Mouse (Mus musculus): ENCODE results near the gene Rpap1. TPM values are rescaled to one million over a fixed set of nuclear protein-coding genes. Genes with fewer than 3 reads are reported as not detected.

The Rpap1 gene
- total and polyA plus RNA-seq, 3 experiments: 8.1 to 41.3 (median 22.3) TPM

DNA sequence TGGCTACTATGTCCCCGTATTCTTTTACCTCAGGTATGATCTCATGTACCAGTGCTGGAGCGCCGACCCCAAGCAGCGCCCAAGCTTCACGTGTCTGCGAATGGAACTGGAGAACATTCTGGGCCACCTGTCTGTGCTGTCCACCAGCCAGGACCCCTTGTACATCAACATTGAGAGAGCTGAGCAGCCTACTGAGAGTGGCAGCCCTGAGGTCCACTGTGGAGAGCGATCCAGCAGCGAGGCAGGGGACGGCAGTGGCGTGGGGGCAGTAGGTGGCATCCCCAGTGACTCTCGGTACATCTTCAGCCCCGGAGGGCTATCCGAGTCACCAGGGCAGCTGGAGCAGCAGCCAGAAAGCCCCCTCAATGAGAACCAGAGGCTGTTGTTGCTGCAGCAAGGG is 29.3 kb upstream of the Rpap1 start:
- no peak overlapping the region for H3K4me3 ChIP-seq (ENCODE audit: low read depth, low read length)
- H3K4me1 ChIP-seq (ENCODE audit: insufficient read depth, low read depth, low read length): no peaks in the 10 kb centered on the region; the same call in 1 of the 2 replicates
- DNase-seq (ENCODE audit: low spot score) (no peak), ATAC-seq (ENCODE audit: extremely low read depth, insufficient number of reproducible peaks, low FRiP score, poor library complexity, severe bottlenecking) (no peak)
- H3K27me3 ChIP-seq (ENCODE audit: insufficient read depth, low read length): peaks cover 71% of the 10 kb centered on the region
- no peak for TF ChIP-seq GATA2 (IDR thresholded peaks at IDR 0.05; ENCODE audit: borderline replicate concordance, low read depth, low read length)
- no peak for TF ChIP-seq GATA1 (IDR thresholded peaks at IDR 0.05; ENCODE audit: borderline replicate concordance, low read length)
- no peak for TF ChIP-seq TAL1 (conservative IDR thresholded peaks at IDR 0.05; ENCODE audit: low read depth, low read length)
- no peak for TF ChIP-seq CTCF (IDR thresholded peaks at IDR 0.05; ENCODE audit: low read depth, low read length)
- no peak for TF ChIP-seq POLR2AphosphoS5 (IDR thresholded peaks at IDR 0.05; ENCODE audit: insufficient replicate concordance, low read depth, low read length)
- H3K9me3 ChIP-seq (replicated peaks): no peaks in the 10 kb centered on the region
- no peaks in the 10 kb centered on the region for H3K36me3 ChIP-seq (replicated peaks)

DNA sequence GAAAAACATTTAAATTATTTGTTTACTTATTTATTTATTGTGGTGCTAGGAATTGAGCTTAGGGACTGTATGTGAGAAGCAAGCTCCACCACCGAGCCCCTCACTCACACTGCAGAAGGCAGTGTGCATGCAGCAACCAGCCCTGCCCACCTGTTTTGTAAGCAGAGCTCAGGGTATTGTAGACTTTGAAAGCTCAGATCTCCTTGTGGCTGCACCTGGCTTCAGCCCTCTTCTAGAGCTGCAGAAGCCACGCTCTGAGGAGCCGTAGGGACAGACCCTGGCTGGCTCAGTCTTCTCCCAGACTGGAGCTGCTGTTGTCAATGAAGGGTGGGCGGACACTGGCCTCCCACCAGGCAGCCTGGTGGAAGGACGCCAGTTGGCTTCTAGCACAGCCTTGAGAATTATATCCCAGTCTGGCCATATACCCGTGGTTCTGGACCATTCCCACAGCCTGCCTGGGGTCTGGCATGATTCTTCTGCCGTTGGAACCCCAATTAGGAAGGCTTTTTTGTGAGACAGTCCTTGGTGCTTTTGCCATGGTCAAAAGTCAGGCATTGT is 27.1 kb upstream of the Rpap1 start:
- Histone ChIP-seq H3K36me3 (replicated peaks) (no peaks in the 10 kb centered on the region), H3K4me3 (ENCODE audit: low read depth, low read length) (no peak overlapping the region), H3K9me3 (replicated peaks) (no peaks in the 10 kb centered on the region), H3K4me1 (ENCODE audit: insufficient read depth, low read depth, low read length) (no peaks in the 10 kb centered on the region; the same call in 1 of the 2 replicates), H3K27me3 (ENCODE audit: insufficient read depth, low read length) (peaks cover 80% of the 10 kb centered on the region)
- DNase-seq (ENCODE audit: low spot score) (no peak), ATAC-seq (ENCODE audit: extremely low read depth, insufficient number of reproducible peaks, low FRiP score, poor library complexity, severe bottlenecking) (no peak)
- TF ChIP-seq GATA2 (IDR thresholded peaks at IDR 0.05; ENCODE audit: borderline replicate concordance, low read depth, low read length) (no peak), POLR2AphosphoS5 (IDR thresholded peaks at IDR 0.05; ENCODE audit: insufficient replicate concordance, low read depth, low read length) (no peak), TAL1 (conservative IDR thresholded peaks at IDR 0.05; ENCODE audit: low read depth, low read length) (no peak), CTCF (IDR thresholded peaks at IDR 0.05; ENCODE audit: low read depth, low read length) (no peak), GATA1 (IDR thresholded peaks at IDR 0.05; ENCODE audit: borderline replicate concordance, low read length) (no peak)

GRCm38 (mm10) chr2:119811490-119812146 is 24.3 kb upstream of the Rpap1 start:
- Histone ChIP-seq H3K9me3 (replicated peaks) (no peaks in the 10 kb centered on the region), H3K4me1 (ENCODE audit: insufficient read depth, low read depth, low read length) (no peaks in the 10 kb centered on the region), H3K4me3 (ENCODE audit: low read depth, low read length) (no peak overlapping the region), H3K36me3 (replicated peaks) (no peaks in the 10 kb centered on the region), H3K27me3 (ENCODE audit: insufficient read depth, low read length) (peaks cover 83% of the 10 kb centered on the region)
- ATAC-seq (ENCODE audit: extremely low read depth, insufficient number of reproducible peaks, low FRiP score, poor library complexity, severe bottlenecking) (no peak), DNase-seq (ENCODE audit: low spot score) (no peak)
- TF ChIP-seq GATA1 (IDR thresholded peaks at IDR 0.05; ENCODE audit: borderline replicate concordance, low read length) (no peak), POLR2AphosphoS5 (IDR thresholded peaks at IDR 0.05; ENCODE audit: insufficient replicate concordance, low read depth, low read length) (no peak), TAL1 (conservative IDR thresholded peaks at IDR 0.05; ENCODE audit: low read depth, low read length) (no peak), GATA2 (IDR thresholded peaks at IDR 0.05; ENCODE audit: borderline replicate concordance, low read depth, low read length) (no peak), CTCF (IDR thresholded peaks at IDR 0.05; ENCODE audit: low read depth, low read length) (no peak)

- no peaks in the 10 kb centered on the region for H3K4me1 ChIP-seq (ENCODE audit: insufficient read depth, low read depth, low read length)
- TF ChIP-seq CTCF (IDR thresholded peaks at IDR 0.05; ENCODE audit: low read depth, low read length) (no peak), GATA1 (IDR thresholded peaks at IDR 0.05; ENCODE audit: borderline replicate concordance, low read length) (no peak), POLR2AphosphoS5 (IDR thresholded peaks at IDR 0.05; ENCODE audit: insufficient replicate concordance, low read depth, low read length) (no peak), GATA2 (IDR thresholded peaks at IDR 0.05; ENCODE audit: borderline replicate concordance, low read depth, low read length) (no peak), TAL1 (conservative IDR thresholded peaks at IDR 0.05; ENCODE audit: low read depth, low read length) (no peak)
- no peaks in the 10 kb centered on the region for H3K36me3 ChIP-seq (replicated peaks)
- H3K9me3 ChIP-seq (replicated peaks): no peaks in the 10 kb centered on the region
- DNase-seq (ENCODE audit: low spot score): no peak
- H3K4me3 ChIP-seq (ENCODE audit: low read depth, low read length): no peak overlapping the region
- no peak for ATAC-seq (ENCODE audit: extremely low read depth, insufficient number of reproducible peaks, low FRiP score, poor library complexity, severe bottlenecking)
- peaks cover 82% of the 10 kb centered on the region for H3K27me3 ChIP-seq (ENCODE audit: insufficient read depth, low read length)
These were observed 23.6 kb upstream of the Rpap1 start for GRCm38 (mm10) chr2:119810890-119811289.

- TF ChIP-seq POLR2AphosphoS5 (IDR thresholded peaks at IDR 0.05; ENCODE audit: insufficient replicate concordance, low read depth, low read length): no peak
- no peak for TF ChIP-seq CTCF (IDR thresholded peaks at IDR 0.05; ENCODE audit: low read depth, low read length)
- TF ChIP-seq GATA2 (IDR thresholded peaks at IDR 0.05; ENCODE audit: borderline replicate concordance, low read depth, low read length): no peak
- TF ChIP-seq TAL1 (conservative IDR thresholded peaks at IDR 0.05; ENCODE audit: low read depth, low read length): no peak
- no peak for TF ChIP-seq GATA1 (IDR thresholded peaks at IDR 0.05; ENCODE audit: borderline replicate concordance, low read length)
- ATAC-seq (ENCODE audit: extremely low read depth, insufficient number of reproducible peaks, low FRiP score, poor library complexity, severe bottlenecking) (no peak), DNase-seq (ENCODE audit: low spot score) (no peak)
- no peak overlapping the region for H3K4me3 ChIP-seq (ENCODE audit: low read depth, low read length)
- peaks cover 85% of the 10 kb centered on the region for H3K27me3 ChIP-seq (ENCODE audit: insufficient read depth, low read length)
- no peaks in the 10 kb centered on the region for H3K36me3 ChIP-seq (replicated peaks)
- H3K4me1 ChIP-seq (ENCODE audit: insufficient read depth, low read depth, low read length): no peaks in the 10 kb centered on the region
- H3K9me3 ChIP-seq (replicated peaks): no peaks in the 10 kb centered on the region
These were observed 21.5 kb upstream of the Rpap1 start for GRCm38 (mm10) chr2:119808881-119809280.

DNA sequence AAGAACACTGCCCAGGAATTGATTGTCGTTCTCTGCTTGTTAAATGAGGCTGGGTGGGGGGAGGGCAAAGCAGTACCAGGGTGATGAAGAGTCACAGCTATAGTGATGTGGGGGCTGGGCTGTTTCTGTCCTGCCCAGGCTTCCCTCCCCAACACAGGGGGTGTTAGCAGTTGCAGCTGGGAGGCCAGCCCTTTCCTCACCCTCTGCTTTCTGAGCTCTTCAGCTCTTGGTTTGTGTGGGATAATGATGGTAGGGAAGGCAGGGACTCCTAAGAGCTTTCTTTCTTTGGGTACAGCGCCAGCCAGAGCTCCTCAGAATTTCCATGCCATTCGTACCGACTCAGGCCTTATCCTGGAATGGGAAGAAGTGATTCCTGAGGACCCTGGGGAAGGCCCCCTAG is 21.1 kb upstream of the Rpap1 start:
- no peaks in the 10 kb centered on the region for H3K9me3 ChIP-seq (replicated peaks)
- ATAC-seq (ENCODE audit: extremely low read depth, insufficient number of reproducible peaks, low FRiP score, poor library complexity, severe bottlenecking) (no peak), DNase-seq (ENCODE audit: low spot score) (no peak)
- no peaks in the 10 kb centered on the region for H3K36me3 ChIP-seq (replicated peaks)
- TF ChIP-seq GATA1 (IDR thresholded peaks at IDR 0.05; ENCODE audit: borderline replicate concordance, low read length): no peak
- TF ChIP-seq POLR2AphosphoS5 (IDR thresholded peaks at IDR 0.05; ENCODE audit: insufficient replicate concordance, low read depth, low read length): no peak
- TF ChIP-seq GATA2 (IDR thresholded peaks at IDR 0.05; ENCODE audit: borderline replicate concordance, low read depth, low read length): no peak
- no peak for TF ChIP-seq CTCF (IDR thresholded peaks at IDR 0.05; ENCODE audit: low read depth, low read length)
- TF ChIP-seq TAL1 (conservative IDR thresholded peaks at IDR 0.05; ENCODE audit: low read depth, low read length): no peak
- no peaks in the 10 kb centered on the region for H3K4me1 ChIP-seq (ENCODE audit: insufficient read depth, low read depth, low read length)
- peaks cover 85% of the 10 kb centered on the region for H3K27me3 ChIP-seq (ENCODE audit: insufficient read depth, low read length)
- H3K4me3 ChIP-seq (ENCODE audit: low read depth, low read length): no peak overlapping the region

All from G1E (cell line).